Mouse (Mus musculus) small intestine, adult 2 months (tissue): ENCODE data around the gene Mtch1.

Experiments used
- CTCF ChIP-seq: fragments of 200-500 bp; IDR thresholded peaks from 2 replicates; pipeline ENCODE4 v1.5.1; 2012; ENCODE audit warnings: low read depth, mild to moderate bottlenecking, control low read depth, inconsistent platforms, low read length, moderate library complexity, mixed read lengths; ENCODE audit not compliant: insufficient replicate concordance, insufficient read length; ENCODE audit errors: extremely low read depth
- POLR2A ChIP-seq: fragments of 200-500 bp; IDR thresholded peaks from 2 replicates; pipeline ENCODE4 v1.6.1; 2012; ENCODE audit warnings: low read depth, mild to moderate bottlenecking, control low read depth, inconsistent platforms, low read length, moderate library complexity

DNA sequence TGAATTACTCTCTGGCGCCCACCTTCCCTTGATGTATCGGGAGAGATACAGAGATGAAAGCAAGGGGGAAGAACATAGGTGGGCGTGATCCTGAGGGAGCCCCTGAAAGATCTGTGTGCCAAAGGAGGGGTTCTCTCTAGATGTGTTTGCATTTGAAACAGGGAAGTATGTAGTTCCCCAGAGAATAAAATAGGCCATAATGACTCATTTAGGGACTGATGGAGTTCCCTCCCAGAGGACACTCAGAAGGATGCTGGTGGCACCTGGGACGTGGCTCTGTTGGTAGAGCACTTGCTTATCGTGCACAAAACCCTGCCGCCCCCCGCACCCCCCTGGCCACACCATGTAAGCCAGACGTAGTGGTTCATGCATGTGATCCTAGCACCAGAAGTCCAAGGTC is 15.4 kb upstream of the Mtch1 start:
- TF ChIP-seq CTCF (no peak), POLR2A (no peak)
